Mouse (Mus musculus) MEL (cell line): Measurements from ENCODE around the gene Ckap4. TPM values are rescaled to one million over a fixed set of nuclear protein-coding genes. Genes with fewer than 3 reads are reported as not detected.

Experiments used
- DNase-seq: peaks from one replicate; pipeline ENCODE4 v3.0.0; 2011; ENCODE audit warnings: low read depth, low spot score
- H3K27ac ChIP-seq: 2 replicates; pipeline ENCODE4 v1.5.1; 2012; ENCODE audit warnings: low read depth, mild to moderate bottlenecking, control low read depth, low read length, moderate library complexity; ENCODE audit not compliant: control insufficient read depth
- H3K27me3 ChIP-seq, 2 experiments: fragments of 150-350 bp in 1 of 2; sonication (generic) in 1 of 2; 2 replicates each; pipeline ENCODE4 v1.6.1; 2012; ENCODE audit warnings: low read length in 2 of 2, mild to moderate bottlenecking in 2 of 2, improper control_type of control experiment in 1 of 2, moderate library complexity in 1 of 2; ENCODE audit not compliant: insufficient read depth in 2 of 2, control insufficient read depth in 1 of 2
- H3K36me3 ChIP-seq, 2 experiments: 2 replicates each; pipeline ENCODE4 v1.6.1; 2012 to 2014; ENCODE audit warnings: low read length in 2 of 2, improper control_type of control experiment in 1 of 2, inconsistent platforms in 1 of 2, mild to moderate bottlenecking in 1 of 2; ENCODE audit not compliant: insufficient read depth in 2 of 2, control insufficient read depth in 1 of 2
- H3K4me1 ChIP-seq, 2 experiments: fragments of 150-350 bp in 1 of 2; sonication (generic) in 1 of 2; 2 replicates each; pipeline ENCODE4 v1.6.1; 2012; ENCODE audit warnings: low read length in 2 of 2, improper control_type of control experiment in 1 of 2, mild to moderate bottlenecking in 1 of 2; ENCODE audit not compliant: insufficient read depth in 2 of 2, control insufficient read depth in 1 of 2
- H3K4me3 ChIP-seq, 2 experiments: fragments of 150-350 bp in 1 of 2; sonication (generic) in 1 of 2; 2 replicates each; pipeline ENCODE4 v1.5.1; 2012; ENCODE audit warnings: low read depth in 2 of 2, low read length in 2 of 2, mild to moderate bottlenecking in 2 of 2, moderate library complexity in 2 of 2, control low read depth in 1 of 2, improper control_type of control experiment in 1 of 2; ENCODE audit not compliant: control insufficient read depth in 1 of 2, insufficient read depth in 1 of 2
- H3K79me2 ChIP-seq: 2 replicates; pipeline ENCODE4 v1.6.1; 2012; ENCODE audit warnings: mild to moderate bottlenecking, low read length, moderate library complexity; ENCODE audit not compliant: control insufficient read depth, poor library complexity, insufficient read depth
- H3K9ac ChIP-seq: 2 replicates; pipeline ENCODE4 v1.6.1; 2012; ENCODE audit warnings: low read depth, mild to moderate bottlenecking, control low read depth, low read length, moderate library complexity; ENCODE audit not compliant: control insufficient read depth, poor library complexity, severe bottlenecking
- H3K9me3 ChIP-seq: fragments of 150-350 bp; sonication (generic); replicated peaks from 2 replicates; pipeline ENCODE4 v1.6.1; 2012; ENCODE audit warnings: mild to moderate bottlenecking, low read length, improper control_type of control experiment, moderate library complexity; ENCODE audit not compliant: insufficient read depth
- BHLHE40 ChIP-seq: IDR thresholded peaks from 2 replicates; pipeline ENCODE4 v1.6.1; 2012; ENCODE audit warnings: low read depth, mild to moderate bottlenecking, inconsistent platforms, low read length, improper control_type of control experiment, borderline replicate concordance
- CHD1 ChIP-seq: IDR thresholded peaks from 2 replicates; pipeline ENCODE4 v1.6.1; 2012; ENCODE audit warnings: low read depth, mild to moderate bottlenecking, inconsistent platforms, low read length, improper control_type of control experiment
- CHD2 ChIP-seq: IDR thresholded peaks from 2 replicates; pipeline ENCODE4 v1.6.1; 2011; ENCODE audit warnings: low read length, improper control_type of control experiment
- CTCF ChIP-seq, 3 experiments: IDR thresholded peaks in 2 of 3; conservative IDR thresholded peaks in 1 of 3; 2 replicates each; pipeline ENCODE4 v1.5.1; 2011 to 2012; ENCODE audit warnings: low read length in 3 of 3, low read depth in 2 of 3, mild to moderate bottlenecking in 2 of 3, improper control_type of control experiment in 1 of 3, inconsistent platforms in 1 of 3, mixed read lengths in 1 of 3, moderate library complexity in 1 of 3; ENCODE audit not compliant: control insufficient read depth in 1 of 3, insufficient read depth in 1 of 3, poor library complexity in 1 of 3, severe bottlenecking in 1 of 3
- E2F4 ChIP-seq: IDR thresholded peaks from 2 replicates; pipeline ENCODE4 v1.6.1; 2011; ENCODE audit warnings: low read depth, low read length, improper control_type of control experiment, borderline replicate concordance
- ELF1 ChIP-seq: IDR thresholded peaks from 2 replicates; pipeline ENCODE4 v1.6.1; 2014; ENCODE audit warnings: low read depth, mild to moderate bottlenecking, inconsistent platforms, low read length, improper control_type of control experiment, moderate library complexity
- EP300 ChIP-seq, 2 experiments: IDR thresholded peaks; 2 replicates each; pipeline ENCODE4 v1.6.1; 2011; ENCODE audit warnings: improper control_type of control experiment in 2 of 2, low read length in 2 of 2, low read depth in 1 of 2, mild to moderate bottlenecking in 1 of 2
- GATA1 ChIP-seq: IDR thresholded peaks from 2 replicates; pipeline ENCODE4 v1.6.1; 2011; ENCODE audit warnings: low read depth, low read length, improper control_type of control experiment
- HCFC1 ChIP-seq: IDR thresholded peaks from 2 replicates; pipeline ENCODE4 v1.6.1; 2012; ENCODE audit warnings: low read depth, mild to moderate bottlenecking, inconsistent platforms, low read length, improper control_type of control experiment, moderate library complexity
- JUND ChIP-seq: IDR thresholded peaks from 2 replicates; pipeline ENCODE4 v1.6.1; 2011; ENCODE audit warnings: low read depth, mild to moderate bottlenecking, improper control_type of control experiment, low read length
- MAZ ChIP-seq: IDR thresholded peaks from 2 replicates; pipeline ENCODE4 v1.6.1; 2012; ENCODE audit warnings: low read depth, mild to moderate bottlenecking, inconsistent platforms, low read length, improper control_type of control experiment
- MEF2A ChIP-seq: IDR thresholded peaks from 2 replicates; pipeline ENCODE4 v1.6.1; 2014; ENCODE audit warnings: low read depth, mild to moderate bottlenecking, inconsistent platforms, low read length, improper control_type of control experiment; ENCODE audit not compliant: poor library complexity, insufficient replicate concordance, severe bottlenecking; ENCODE audit errors: extremely low read depth
- MXI1 ChIP-seq: IDR thresholded peaks from 2 replicates; pipeline ENCODE4 v1.6.1; 2011; ENCODE audit warnings: mild to moderate bottlenecking, low read depth, low read length, improper control_type of control experiment
- MYB ChIP-seq: IDR thresholded peaks from 2 replicates; pipeline ENCODE4 v1.6.1; 2011; ENCODE audit warnings: mild to moderate bottlenecking, low read depth, low read length, improper control_type of control experiment
- MYC ChIP-seq: IDR thresholded peaks from 2 replicates; pipeline ENCODE4 v1.6.1; 2011; ENCODE audit warnings: low read depth, mild to moderate bottlenecking, low read length, improper control_type of control experiment, moderate library complexity
- POLR2A ChIP-seq, 2 experiments: IDR thresholded peaks; 2 replicates each; pipeline ENCODE4 v1.6.1; 2011 to 2012; ENCODE audit warnings: low read length in 2 of 2, mild to moderate bottlenecking in 2 of 2, control low read depth in 1 of 2, improper control_type of control experiment in 1 of 2, low read depth in 1 of 2, moderate library complexity in 1 of 2; ENCODE audit not compliant: control insufficient read depth in 1 of 2, insufficient read depth in 1 of 2, poor library complexity in 1 of 2
- POLR2AphosphoS5 ChIP-seq: IDR thresholded peaks from 2 replicates; pipeline ENCODE4 v1.6.1; 2012; ENCODE audit warnings: low read depth, borderline replicate concordance, mild to moderate bottlenecking, inconsistent platforms, low read length, moderate library complexity, mixed read lengths
- RAD21 ChIP-seq: IDR thresholded peaks from 2 replicates; pipeline ENCODE4 v1.6.1; 2011; ENCODE audit warnings: mild to moderate bottlenecking, low read depth, low read length, improper control_type of control experiment
- SIN3A ChIP-seq: IDR thresholded peaks from 2 replicates; pipeline ENCODE4 v1.6.1; 2012; ENCODE audit warnings: low read length, improper control_type of control experiment, inconsistent platforms
- SMC3 ChIP-seq: IDR thresholded peaks from 2 replicates; pipeline ENCODE4 v1.6.1; 2011; ENCODE audit warnings: low read depth, low read length, improper control_type of control experiment
- TBP ChIP-seq: IDR thresholded peaks from 2 replicates; pipeline ENCODE4 v1.8.0; 2011; ENCODE audit warnings: low read depth, low read length, improper control_type of control experiment
- TCF12 ChIP-seq: IDR thresholded peaks from 2 replicates; pipeline ENCODE4 v1.6.1; 2014; ENCODE audit warnings: low read depth, mild to moderate bottlenecking, inconsistent platforms, low read length, improper control_type of control experiment, moderate library complexity
- UBTF ChIP-seq: IDR thresholded peaks from 2 replicates; pipeline ENCODE4 v1.6.1; 2012; ENCODE audit warnings: low read depth, mild to moderate bottlenecking, inconsistent platforms, low read length, improper control_type of control experiment, moderate library complexity, borderline replicate concordance; ENCODE audit not compliant: insufficient read depth
- USF2 ChIP-seq, 2 experiments: IDR thresholded peaks; 2 replicates each; pipeline ENCODE4 v1.6.1; 2011 to 2012; ENCODE audit warnings: improper control_type of control experiment in 2 of 2, low read length in 2 of 2, borderline replicate concordance in 1 of 2, inconsistent platforms in 1 of 2, low read depth in 1 of 2, mild to moderate bottlenecking in 1 of 2; ENCODE audit not compliant: insufficient read depth in 1 of 2
- ZC3H11A ChIP-seq: IDR thresholded peaks from 2 replicates; pipeline ENCODE4 v1.6.1; 2012; ENCODE audit warnings: low read depth, mild to moderate bottlenecking, inconsistent platforms, low read length, improper control_type of control experiment
- ZKSCAN1 ChIP-seq: IDR thresholded peaks from 2 replicates; pipeline ENCODE4 v1.6.1; 2012; ENCODE audit warnings: low read depth, mild to moderate bottlenecking, inconsistent platforms, low read length, improper control_type of control experiment, moderate library complexity
- ZMIZ1 ChIP-seq: IDR thresholded peaks from 2 replicates; pipeline ENCODE4 v1.6.1; 2012; ENCODE audit warnings: low read depth, mild to moderate bottlenecking, inconsistent platforms, low read length, improper control_type of control experiment, moderate library complexity
- ZNF384 ChIP-seq: IDR thresholded peaks from 2 replicates; pipeline ENCODE4 v1.6.1; 2012; ENCODE audit warnings: low read depth, mild to moderate bottlenecking, inconsistent platforms, low read length, improper control_type of control experiment
- polyA plus RNA-seq, 2 experiments: library from polyadenylated mRNA; stranded (reverse) in 1 of 2; unstranded in 1 of 2; fragments of >175 nt in 1 of 2; fragments of >200 nt in 1 of 2; gene quantifications; 2 replicates each; pipeline versions ENCODE4 v1.2.1 to v1.2.4; 2012; ENCODE audit warnings: low replicate concordance in 2 of 2, low read depth in 1 of 2; ENCODE audit not compliant: insufficient read length in 2 of 2, insufficient read depth in 1 of 2, missing spikeins in 1 of 2
- total RNA-seq: library from RNA; depleted of rRNA; stranded (reverse); fragments of 300-350 nt; gene quantifications from 2 replicates; pipeline ENCODE4 v1.2.3, GENCODE M21; 2012

Ckap4 gene
- total and polyA plus RNA-seq, 3 experiments, result 1.0 to 5.2 TPM; not detected in 1

- Histone ChIP-seq H3K9me3 (no peaks in the 10 kb centered on the region), H3K4me1 (peaks cover 15 to 31% of the 10 kb centered on the region in 2 experiments), H3K36me3 (peaks cover 0 to 31% of the 10 kb centered on the region in 2 experiments; a peak in 2 of 4 replicates), H3K9ac (no peak overlapping the region), H3K27me3 (no peaks in the 10 kb centered on the region), H3K27ac (no peak overlapping the region), H3K4me3 (no peak overlapping the region), H3K79me2 (no peaks in the 10 kb centered on the region; the same call in 1 of the 2 replicates)
- DNase-seq, result no peak
- no peak for TF ChIP-seq UBTF
- TF ChIP-seq ZMIZ1, result no peak
- no peak for TF ChIP-seq BHLHE40
- TF ChIP-seq CTCF (IDR thresholded peaks at IDR 0.05 in 2 of 3, conservative IDR thresholded peaks at IDR 0.05 in 1 of 3; ENCODE audit: control insufficient read depth in 1 of 3, insufficient read depth in 1 of 3, low read depth in 2 of 3, low read length in 3 of 3, poor library complexity in 1 of 3, severe bottlenecking in 1 of 3), result no peak
- no peak for TF ChIP-seq TBP
- TF ChIP-seq USF2 (IDR thresholded peaks at IDR 0.05; ENCODE audit: borderline replicate concordance in 1 of 2, insufficient read depth in 1 of 2, low read depth in 1 of 2, low read length in 2 of 2), result no peak
- no peak for TF ChIP-seq POLR2A (IDR thresholded peaks at IDR 0.05; ENCODE audit: control insufficient read depth in 1 of 2, insufficient read depth in 1 of 2, low read depth in 1 of 2, low read length in 2 of 2, poor library complexity in 1 of 2)
- TF ChIP-seq MAZ, result no peak
- no peak for TF ChIP-seq EP300 (IDR thresholded peaks at IDR 0.05; ENCODE audit: low read depth in 1 of 2, low read length in 2 of 2)
- no peak for TF ChIP-seq MXI1
Observed at GRCm38 (mm10) chr10:84578738-84579137, 44.9 kb upstream of the Ckap4 start.

GRCm38 (mm10) chr10:84577071-84577727 lies 43.3 kb upstream of the Ckap4 start:
- no peaks in the 10 kb centered on the region for H3K27me3 ChIP-seq
- peak overlapping the region; percentile 70 to 88 for H3K4me3 ChIP-seq
- H3K36me3 ChIP-seq, result peaks cover 0 to 37% of the 10 kb centered on the region in 2 experiments; a peak in 2 of 4 replicates
- peaks cover 15 to 32% of the 10 kb centered on the region in 2 experiments for H3K4me1 ChIP-seq
- no peaks in the 10 kb centered on the region; the same call in 1 of the 2 replicates for H3K79me2 ChIP-seq
- DNase-seq, result peak; percentile 75
- peak overlapping the region; percentile 72 for H3K9ac ChIP-seq
- H3K27ac ChIP-seq, result peak overlapping the region; percentile 87
- no peaks in the 10 kb centered on the region for H3K9me3 ChIP-seq
- TF ChIP-seq SMC3 (no peak), CHD1 (no peak), MYC (peak; percentile 51; the same call in 1 of the 2 replicates), BHLHE40 (peak; percentile 4; the same call in 1 of the 2 replicates), SIN3A (peak; percentile 13; the same call in 1 of the 2 replicates), USF2 (IDR thresholded peaks at IDR 0.05; ENCODE audit: borderline replicate concordance in 1 of 2, insufficient read depth in 1 of 2, low read depth in 1 of 2, low read length in 2 of 2) (no peak), GATA1 (no peak), ELF1 (no peak), MYB (no peak), ZKSCAN1 (no peak), ZMIZ1 (no peak), RAD21 (no peak), JUND (no peak), MAZ (peak; percentile 54; the same call in 1 of the 2 replicates), E2F4 (no peak), ZC3H11A (no peak), POLR2AphosphoS5 (no peak), HCFC1 (no peak), CTCF (IDR thresholded peaks at IDR 0.05 in 2 of 3, conservative IDR thresholded peaks at IDR 0.05 in 1 of 3; ENCODE audit: control insufficient read depth in 1 of 3, insufficient read depth in 1 of 3, low read depth in 2 of 3, low read length in 3 of 3, poor library complexity in 1 of 3, severe bottlenecking in 1 of 3) (no peak), CHD2 (no peak), UBTF (no peak), TCF12 (no peak), MEF2A (no peak), TBP (no peak), ZNF384 (no peak)
